Mouse (Mus musculus) CD4-positive, CD25-positive, alpha-beta regulatory T cell, adult 9 weeks (primary cell): Measurements from ENCODE around the gene Zfp709. TPM values are rescaled to one million over a fixed set of nuclear protein-coding genes. Genes with fewer than 3 reads are reported as not detected.

Experiments
- polyA plus RNA-seq: library from polyadenylated mRNA; unstranded; fragments of 100-300 nt; shearing (Covaris generic); gene quantifications from one replicate; pipeline ENCODE4 v1.2.1, GENCODE M21; 2017

Gene Zfp709
- 13.0 TPM for polyA plus RNA-seq

DNA sequence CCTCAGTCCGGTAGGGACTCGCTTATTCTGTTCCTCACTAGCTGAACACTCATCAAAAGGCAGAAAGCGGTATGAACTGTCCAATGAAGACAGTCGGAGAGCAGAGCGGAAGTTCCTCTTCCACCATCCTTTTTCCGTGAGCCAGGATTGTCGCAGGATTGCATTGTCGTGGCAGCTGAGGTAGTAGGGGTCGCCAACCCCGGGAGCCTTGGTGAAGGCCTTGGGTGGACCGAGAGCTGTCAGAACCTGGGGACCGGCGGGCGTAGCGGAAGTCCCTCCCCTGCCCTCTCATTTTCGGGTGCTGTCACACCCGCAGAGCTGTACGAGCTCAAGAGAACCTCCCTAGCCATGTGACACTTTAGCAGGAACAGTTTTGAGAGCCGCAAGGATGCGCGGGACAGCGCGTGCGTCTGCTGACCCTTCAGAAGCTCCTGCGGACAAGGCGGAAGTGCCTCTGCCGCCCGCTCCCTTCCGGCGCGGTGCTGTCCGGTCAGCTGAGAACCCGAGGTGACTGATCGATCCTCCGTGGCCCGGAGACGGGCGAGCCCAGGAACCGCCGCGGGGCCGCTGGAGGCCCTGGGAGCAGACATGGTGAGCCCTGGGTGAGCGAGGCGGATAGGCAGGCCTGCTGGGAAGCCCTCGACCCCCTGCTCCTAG is at the start of gene Zfp709:
Gene Zfp709 (plus strand): TSS at position 402 of the 657 bp plus-strand sequence.

DNA sequence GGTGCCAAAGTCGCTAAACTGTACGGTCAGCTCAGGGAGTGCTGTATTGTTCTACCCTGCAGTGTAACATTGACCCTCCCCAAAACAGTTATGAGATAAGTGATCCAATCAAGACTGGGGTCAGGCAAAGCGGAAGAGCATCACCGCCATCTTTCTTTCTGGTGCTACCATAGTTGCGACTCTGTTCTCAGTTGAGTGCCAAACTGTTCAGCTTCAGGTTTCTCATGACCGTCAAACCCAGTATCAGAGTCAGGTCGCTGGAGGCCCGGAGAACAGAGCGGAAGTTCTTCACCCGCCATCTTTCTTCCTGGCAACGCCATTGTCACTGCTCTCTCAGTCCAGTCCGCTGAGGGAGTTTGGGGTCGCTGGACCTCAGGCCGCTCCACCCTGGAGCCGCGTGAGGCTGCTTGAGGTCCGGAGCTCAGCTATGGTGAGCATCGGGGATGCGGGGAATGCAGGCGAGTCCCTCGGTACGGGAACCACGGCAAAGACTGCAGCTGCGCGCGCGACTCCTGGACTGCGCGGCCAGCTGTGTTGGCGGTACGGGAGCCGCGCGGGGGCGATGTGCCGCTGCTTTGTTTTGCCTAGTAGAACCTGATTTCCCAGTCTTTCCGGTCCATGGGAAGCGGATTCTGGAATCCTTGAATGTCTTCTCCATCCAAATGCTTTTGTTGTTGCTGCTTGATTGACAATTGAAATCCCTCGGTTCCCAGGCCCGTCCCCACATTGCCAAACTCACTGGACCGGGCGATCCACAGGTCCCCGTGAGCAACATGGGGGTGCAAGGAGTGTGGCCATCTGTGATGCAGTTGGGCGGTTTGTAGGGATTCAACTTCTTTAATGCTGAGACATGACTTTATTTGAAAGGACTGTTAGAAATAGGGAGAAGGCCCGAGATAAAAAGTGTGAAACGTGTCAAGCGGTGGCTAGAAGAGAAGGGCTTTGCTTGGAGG is 26.8 kb downstream of the Zfp709 start, which contains the start of the genes Zfp882 and Zfp617:
Gene Zfp882 (plus strand): TSS at position 300 of the 953 bp plus-strand sequence.
Gene Zfp617 (plus strand): TSS at position 327 of the 953 bp plus-strand sequence.

Other genes with a start within 250 kb of the Zfp709 start
- gene Unc13a, start 210.3 kb upstream of the Zfp709 start, polyA plus RNA-seq: 0.86 TPM
- gene Jak3, start 205.7 kb upstream of the Zfp709 start, polyA plus RNA-seq: 86.8 TPM
- 15.2 TPM for gene Insl3, start 192.8 kb upstream of the Zfp709 start, polyA plus RNA-seq
- gene B3gnt3, start 180.2 kb upstream of the Zfp709 start, polyA plus RNA-seq: 5.7 TPM
- 256 TPM for gene Fcho1, start 156.3 kb upstream of the Zfp709 start, polyA plus RNA-seq
- gene Zfp882, start 26.6 kb downstream of the Zfp709 start, polyA plus RNA-seq: 7.9 TPM
- gene Zfp617, start 26.6 kb downstream of the Zfp709 start, polyA plus RNA-seq: 20.8 TPM
- gene Zfp961, start 69.0 kb downstream of the Zfp709 start, polyA plus RNA-seq: 29.6 TPM
- gene Cyp4f18, start 127.6 kb downstream of the Zfp709 start, polyA plus RNA-seq: 0.92 TPM
- not detected for gene Olfr372, start 159.2 kb downstream of the Zfp709 start, polyA plus RNA-seq
- gene Olfr373, start 201.2 kb downstream of the Zfp709 start, polyA plus RNA-seq: 0.26 TPM
- 0.19 TPM for gene Olfr374, start 225.0 kb downstream of the Zfp709 start, polyA plus RNA-seq